Mouse (Mus musculus) left cerebral cortex, adult 8-10 months (tissue): ENCODE results near the gene Elavl2. TPM values are rescaled to one million over a fixed set of nuclear protein-coding genes. Genes with fewer than 3 reads are reported as not detected.

Source experiments
- DNase-seq, 2 experiments: peaks; one replicate each; pipeline ENCODE4 v3.0.0; 2022; ENCODE audit warnings: low spot score in 2 of 2
- microRNA-seq, 2 experiments: library from miRNA; unstranded; fragments of <30 nt; microRNA quantifications; one replicate each; pipeline ENCODE4 v1.2.0; 2022
- total RNA-seq, 4 experiments: library from RNA; stranded (reverse); gene quantifications; 2 replicates each; pipeline ENCODE4 v1.2.4; 2022

The Elavl2 gene
- total RNA-seq, 4 experiments from 2014 or later = 93.4 to 120 (median 115) TPM

DNA sequence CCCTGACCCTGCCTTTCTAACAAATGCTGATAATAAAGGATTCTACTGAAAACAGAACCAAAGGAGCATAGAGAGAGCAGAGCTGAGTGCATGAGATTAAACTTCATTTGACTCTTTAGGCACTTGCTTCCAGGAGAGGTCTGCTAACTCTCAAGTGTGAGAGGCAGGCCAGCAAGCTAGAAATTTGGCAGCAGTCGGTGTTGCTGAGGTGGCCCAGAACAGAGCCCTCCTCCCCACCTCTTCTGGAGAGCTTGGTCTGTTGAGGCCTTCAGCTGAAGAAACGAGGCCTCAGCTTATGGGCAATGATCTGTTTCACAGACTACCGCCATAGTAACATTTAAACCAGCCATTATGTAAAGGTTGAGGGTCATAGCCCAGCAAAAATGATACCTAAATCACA lies 186.7 kb downstream of the Elavl2 start:
- DNase-seq = no peak

DNA sequence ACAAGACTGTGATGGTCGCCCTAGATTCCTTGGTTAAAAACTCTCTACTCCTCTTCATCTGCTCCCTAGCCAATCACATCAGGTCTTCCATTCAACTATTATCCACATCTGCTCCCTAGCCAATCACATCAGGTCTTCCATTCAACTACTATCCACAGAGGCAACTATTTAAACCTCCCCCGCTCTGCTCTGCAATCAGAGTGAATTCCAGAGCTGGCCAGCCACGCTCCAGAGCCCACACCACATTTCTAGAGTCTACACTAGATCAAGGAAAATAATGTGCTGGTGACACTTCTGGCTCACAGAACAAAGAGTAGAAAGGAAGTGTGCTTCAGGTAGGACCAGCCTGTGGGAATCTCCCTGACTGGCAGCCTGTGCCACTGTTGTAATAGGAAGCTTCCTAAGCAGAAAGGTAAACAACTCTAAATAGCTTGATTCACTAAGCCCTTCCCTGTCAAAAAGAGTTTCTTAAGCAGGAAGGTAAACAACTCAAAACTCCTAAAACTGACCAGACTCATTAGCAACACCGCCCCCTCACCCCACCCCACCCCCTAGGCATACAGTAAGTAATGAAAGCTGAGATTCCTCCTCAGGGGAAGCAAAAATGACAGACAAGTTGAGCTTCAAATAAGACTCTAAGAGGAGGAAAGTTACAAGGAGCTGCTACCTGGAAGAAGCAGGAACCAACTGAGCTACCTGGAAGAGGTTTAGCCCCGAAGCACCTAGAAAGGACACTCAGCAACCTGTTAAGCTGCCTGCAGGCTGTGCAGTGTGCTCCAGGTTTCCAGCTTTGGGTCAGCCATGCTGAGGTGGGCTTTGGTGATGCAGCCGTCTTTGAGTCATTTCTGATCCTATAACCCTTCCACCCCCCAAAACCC lies 191.9 kb downstream of the Elavl2 start:
- DNase-seq = no peak

Small RNAs within 50 kb of the gene (microRNA-seq; reads per million reads assigned to microRNA genes)
- 0 reads per million in 2 experiments for gene Mir6402
